Mouse (Mus musculus) lung, embryonic 14.5 days (tissue): ENCODE measurements at regions not wholly inside any gene's neighbourhood (a gene's known extent, or its start where the extent isn't known, plus 50 kb on each side); places are given as distances from the start of the nearest gene placed in this dataset.

ENCODE experiments used
- ATAC-seq: fragments of 200-750 bp; cut with Nextera tagmentation; 2 replicates; pipeline ENCODE4 v1.8.0; 2017; ENCODE audit warnings: mild to moderate bottlenecking, moderate TSS enrichment, moderate library complexity; ENCODE audit not compliant: insufficient read depth
- DNase-seq: peaks from one replicate; pipeline ENCODE4 v3.0.0-alpha.2; 2015
- H3K27ac ChIP-seq: fragments of 300-500 bp; sonication (generic); 2 replicates; pipeline ENCODE4 v1.5.1; 2014; ENCODE audit warnings: low read depth, mild to moderate bottlenecking, moderate library complexity
- H3K27me3 ChIP-seq: fragments of 300-500 bp; sonication (generic); 2 replicates; pipeline ENCODE4 v1.6.1; 2014; ENCODE audit warnings: low read length, control low read depth; ENCODE audit not compliant: insufficient read depth
- H3K36me3 ChIP-seq: fragments of 300-500 bp; sonication (generic); 2 replicates; pipeline ENCODE4 v1.6.1; 2014; ENCODE audit warnings: control low read depth; ENCODE audit not compliant: insufficient read depth
- H3K4me1 ChIP-seq: fragments of 300-500 bp; sonication (generic); 2 replicates; pipeline ENCODE4 v1.6.1; 2014; ENCODE audit warnings: antibody characterized with exemption, control low read depth; ENCODE audit not compliant: insufficient read depth
- H3K4me2 ChIP-seq: fragments of 300-500 bp; sonication (generic); 2 replicates; pipeline ENCODE4 v1.6.1; 2014; ENCODE audit warnings: mild to moderate bottlenecking
- H3K4me3 ChIP-seq: fragments of 300-500 bp; sonication (generic); 2 replicates; pipeline ENCODE4 v1.5.1; 2014; ENCODE audit warnings: low read depth, low read length
- H3K9ac ChIP-seq: fragments of 300-500 bp; sonication (generic); 2 replicates; pipeline ENCODE4 v1.6.1; 2014
- H3K9me3 ChIP-seq: fragments of 300-500 bp; sonication (generic); 2 replicates; pipeline ENCODE4 v1.6.1; 2016; ENCODE audit warnings: low read depth, low read length, control low read depth
- CTCF ChIP-seq: IDR thresholded peaks from 2 replicates; pipeline ENCODE4 v1.5.1; 2016; ENCODE audit warnings: antibody characterized with exemption, low read depth
- WGBS: fragments of 180-500 bp; shearing (Covaris S2); extraction: QIAGEN DNeasy Blood & Tissue Kit; methylation state at CpG from one replicate; pipeline ENCODE4 v1.1.7; 2014; 5-methylcytosine and 5-hydroxymethylcytosine counted together

DNA sequence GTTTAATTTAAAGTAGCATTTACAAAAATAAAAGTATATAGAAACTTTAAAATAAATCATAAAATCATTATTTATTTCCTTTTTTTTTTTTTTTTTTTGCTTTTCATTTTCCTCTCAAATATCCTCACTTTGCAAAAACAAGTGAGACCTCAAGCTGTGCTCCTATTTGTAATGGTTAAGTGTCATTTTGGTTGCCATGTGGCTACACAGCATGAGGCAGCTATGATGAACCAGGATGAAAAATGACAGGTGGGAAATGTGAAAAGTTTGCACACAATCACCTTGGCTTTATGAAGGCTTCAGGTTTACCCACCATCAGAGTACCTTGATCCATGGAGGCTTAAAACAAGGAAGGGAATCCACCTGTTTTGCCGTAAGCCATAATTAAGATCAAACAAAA, 454.9 kb upstream of the 1700009N14Rik start:
- H3K9ac ChIP-seq: no peak overlapping the region
- H3K27me3 ChIP-seq: no peaks in the 10 kb centered on the region
- no peak overlapping the region for H3K4me2 ChIP-seq
- no peak overlapping the region for H3K4me3 ChIP-seq
- ATAC-seq: no peak
- no peak for DNase-seq
- no peaks in the 10 kb centered on the region for H3K9me3 ChIP-seq
- no peak for TF ChIP-seq CTCF
- no peak overlapping the region for H3K27ac ChIP-seq
- 74% methylated on average over 1 of the region's 1 CpGs for WGBS
- H3K4me1 ChIP-seq: no peaks in the 10 kb centered on the region
- no peaks in the 10 kb centered on the region for H3K36me3 ChIP-seq
